Mouse (Mus musculus) lung, postnatal 0 days (tissue): ENCODE results near the gene Tmem128.

Experiments
- CTCF ChIP-seq: IDR thresholded peaks from 2 replicates; pipeline ENCODE4 v1.5.1; 2016; ENCODE audit warnings: antibody characterized with exemption, mild to moderate bottlenecking
- EP300 ChIP-seq: IDR thresholded peaks from 2 replicates; pipeline ENCODE4 v1.6.1; 2016; ENCODE audit warnings: antibody characterized with exemption, mild to moderate bottlenecking, control low read depth

GRCm38 (mm10) chr5:38270942-38271341 lies 11.0 kb downstream of the Tmem128 start:
- TF ChIP-seq CTCF (no peak), EP300 (no peak)
